Mouse (Mus musculus): ENCODE results near the gene Micall2.
"Not testable (repeated sequence)": the region's sequence is repeated elsewhere in the genome, so short reads cannot be mapped to it uniquely, and the experiment has no call there.

Gene Micall2

GRCm38 (mm10) chr5:139730712-139731486 is 5.2 kb downstream of the Micall2 start:
- peak in 1 of 2 experiments; percentile 46 for DNase-seq (ENCODE audit: low spot score in 2 of 2)

- DNase-seq (ENCODE audit: low spot score in 2 of 2) = no peak
Observed at GRCm38 (mm10) chr5:139727261-139727660, 8.9 kb downstream of the Micall2 start.

GRCm38 (mm10) chr5:139726186-139726585 is 9.9 kb downstream of the Micall2 start:
- no peak for DNase-seq (ENCODE audit: low spot score in 2 of 2)

- DNase-seq (ENCODE audit: low spot score in 2 of 2) = no peak
Observed at GRCm38 (mm10) chr5:139724336-139725116, 11.6 kb downstream of the Micall2 start.

- DNase-seq (ENCODE audit: low spot score in 2 of 2) = no peak
Observed at GRCm38 (mm10) chr5:139723113-139723512, 13.0 kb downstream of the Micall2 start.

- DNase-seq (ENCODE audit: low spot score in 2 of 2) = no peak
Observed at GRCm38 (mm10) chr5:139722709-139723108, 13.4 kb downstream of the Micall2 start.

GRCm38 (mm10) chr5:139718949-139719348 is 17.2 kb downstream of the Micall2 start:
- DNase-seq (ENCODE audit: low spot score in 2 of 2) = no peak

GRCm38 (mm10) chr5:139718540-139718939 is 17.6 kb downstream of the Micall2 start:
- DNase-seq (ENCODE audit: low spot score in 2 of 2) = no peak

GRCm38 (mm10) chr5:139717723-139718122 is 18.4 kb downstream of the Micall2 start:
- DNase-seq (ENCODE audit: low spot score in 2 of 2) = peak in 1 of 2 experiments; percentile 35

GRCm38 (mm10) chr5:139706496-139706895 is 29.6 kb downstream of the Micall2 start:
- no peak for DNase-seq (ENCODE audit: low spot score in 2 of 2)

- no peak for DNase-seq (ENCODE audit: low spot score in 2 of 2)
Observed at GRCm38 (mm10) chr5:139702905-139703304, 33.2 kb downstream of the Micall2 start.

GRCm38 (mm10) chr5:139702236-139702635 is 33.9 kb downstream of the Micall2 start:
- no peak for DNase-seq (ENCODE audit: low spot score in 2 of 2)

GRCm38 (mm10) chr5:139696954-139697353 is 39.2 kb downstream of the Micall2 start:
- no peak for DNase-seq (ENCODE audit: low spot score in 2 of 2)

GRCm38 (mm10) chr5:139695876-139696275 is 40.3 kb downstream of the Micall2 start:
- not testable (repeated sequence) for DNase-seq (ENCODE audit: low spot score in 2 of 2)

- DNase-seq (ENCODE audit: low spot score in 2 of 2) = no peak
Observed at GRCm38 (mm10) chr5:139694989-139695571, 41.1 kb downstream of the Micall2 start.

- no peak for DNase-seq (ENCODE audit: low spot score in 2 of 2)
Observed at GRCm38 (mm10) chr5:139694292-139694988, 41.7 kb downstream of the Micall2 start.

GRCm38 (mm10) chr5:139690791-139691190 is 45.3 kb downstream of the Micall2 start:
- DNase-seq (ENCODE audit: low spot score in 2 of 2) = no peak

- no peak for DNase-seq (ENCODE audit: low spot score in 2 of 2)
Observed at GRCm38 (mm10) chr5:139688356-139688755, 47.8 kb downstream of the Micall2 start.

- peak in 1 of 2 experiments; percentile 24 for DNase-seq (ENCODE audit: low spot score in 2 of 2)
Observed at GRCm38 (mm10) chr5:139687646-139688045, 48.5 kb downstream of the Micall2 start.

GRCm38 (mm10) chr5:139686530-139687249 is 49.4 kb downstream of the Micall2 start:
- DNase-seq (ENCODE audit: low spot score in 2 of 2) = no peak

GRCm38 (mm10) chr5:139683228-139683627 is 52.9 kb downstream of the Micall2 start:
- no peak for DNase-seq (ENCODE audit: low spot score in 2 of 2)
